In the genomic region with DNA sequence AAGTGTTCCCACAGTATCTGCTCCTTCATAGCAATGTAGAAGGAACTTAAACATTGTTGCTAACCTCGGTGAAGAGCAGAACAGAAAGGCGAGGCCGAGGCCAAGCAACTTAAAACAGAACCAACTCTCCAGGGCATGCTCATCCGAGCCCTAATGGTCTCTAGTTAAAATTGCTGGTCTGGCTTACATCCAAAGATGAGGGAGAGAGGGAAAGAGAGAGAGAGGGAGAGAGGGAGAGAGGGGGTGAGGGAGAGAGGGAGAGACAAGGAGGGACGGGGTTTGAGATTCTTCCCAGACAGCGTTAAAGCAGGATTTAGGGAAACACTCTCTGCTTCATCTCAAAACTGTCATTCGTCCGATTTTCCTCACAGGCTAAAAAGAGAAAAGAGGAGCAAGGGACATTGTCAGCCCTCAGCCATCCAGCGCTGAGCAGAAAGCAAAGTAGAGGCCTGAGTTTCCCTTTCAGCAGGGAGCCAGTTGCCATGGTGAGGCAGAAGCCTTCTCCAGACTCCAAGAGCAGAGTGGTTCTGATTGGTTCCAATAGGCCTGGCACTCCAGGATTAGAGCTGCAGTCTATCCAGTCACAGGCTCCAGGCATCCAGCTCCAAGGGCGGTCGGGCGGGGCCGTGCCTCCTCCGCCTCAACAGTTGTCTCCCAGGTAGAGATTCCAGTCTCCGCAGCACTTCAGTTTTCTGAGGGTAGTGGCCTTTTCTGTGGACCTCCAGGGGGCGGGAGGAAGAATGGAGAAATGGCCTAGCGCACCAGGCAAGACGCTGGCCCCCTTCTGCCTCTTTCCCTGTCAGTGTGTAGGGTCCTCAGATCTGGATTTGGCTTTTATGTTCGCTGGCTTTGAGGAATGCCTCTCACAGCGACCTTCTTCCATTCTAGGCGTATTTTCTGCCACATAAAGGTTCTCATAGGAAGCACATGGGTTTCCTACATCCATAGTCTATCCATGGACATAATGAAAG, we compare ENCODE assay signal across 8 mouse cellular contexts.
DNase-seq lines count a peak whose midpoint lies in the region; ATAC-seq and TF ChIP-seq lines count a peak whose summit lies in the region.

No protein-coding gene starts in this region.

- ATAC-seq in kidney, embryonic 14.5 days (ENCODE audit: low FRiP score, low TSS enrichment) = peak; percentile 83

- DNase-seq in kidney, postnatal 10 days = no peak
- peak; percentile 19 for DNase-seq in heart, postnatal 4 days
- peak; percentile 88 to 97 for DNase-seq in left cerebral cortex, postnatal 14 days (ENCODE audit: low spot score in 2 of 2)
- peak; percentile 47 for DNase-seq in retina, adult 2 months (ENCODE audit: low read depth, low spot score)
- DNase-seq in kidney, postnatal 36 days = no peak
- DNase-seq in natural killer cell, adult 2 months (ENCODE audit: low spot score in 2 of 2) = no peak

- TF ChIP-seq CTCF in cortical plate, adult 2 months (IDR thresholded peaks at IDR 0.05; ENCODE audit: extremely low read depth, insufficient read depth, low read length) = no peak

- no peaks in the 10 kb centered on the region for H3K9me3 ChIP-seq in kidney, embryonic 14.5 days (ENCODE audit: control insufficient read depth, low read length)

- no peaks in the 10 kb centered on the region for H3K4me1 ChIP-seq in kidney, embryonic 14.5 days (ENCODE audit: control insufficient read depth, insufficient read depth, low read length)
- H3K4me1 ChIP-seq in cortical plate, adult 2 months (ENCODE audit: control insufficient read depth, insufficient read depth, low read length) = peaks cover 2% of the 10 kb centered on the region; the same call in 1 of the 2 replicates

- no peak overlapping the region for H3K4me3 ChIP-seq in kidney, embryonic 14.5 days (ENCODE audit: low read length)
- H3K4me3 ChIP-seq in cortical plate, adult 2 months (ENCODE audit: insufficient read depth, low read length) = peak overlapping the region; percentile 32

- intact Hi-C loops in left cerebral cortex, postnatal 14 days (cut with DNase I) = loop anchor here (2.0 to 10.0 kb wide), 2 partner anchors 87 to 229 kb away; a partner anchor contains a TSS

- no peaks in the 10 kb centered on the region for H3K27me3 ChIP-seq in kidney, embryonic 14.5 days (ENCODE audit: control insufficient read depth, insufficient read depth, low read length)

- no peak overlapping the region for H3K27ac ChIP-seq in kidney, embryonic 14.5 days (ENCODE audit: low read depth, low read length)
- peak overlapping the region; percentile 73 for H3K27ac ChIP-seq in cortical plate, adult 2 months (ENCODE audit: insufficient read depth, low read length)

- TF ChIP-seq POLR2A in cortical plate, adult 2 months (IDR thresholded peaks at IDR 0.05; ENCODE audit: extremely low read depth, insufficient read depth, low read length) = peak; percentile 71

- no peak overlapping the region for H3K9ac ChIP-seq in kidney, embryonic 14.5 days (ENCODE audit: low read depth, low read length)

- 23% methylated on average over 21 of the region's 21 CpGs for WGBS in kidney, embryonic 14.5 days

- no peak overlapping the region; the same call in 1 of the 2 replicates for H3K4me2 ChIP-seq in kidney, embryonic 14.5 days (replicated peaks; ENCODE audit: low read depth, low read length)

- H3K36me3 ChIP-seq in kidney, embryonic 14.5 days (ENCODE audit: control insufficient read depth, insufficient read depth, low read length) = no peaks in the 10 kb centered on the region

Comparison
In these comparisons a context has a peak if more than half of its experiments do, and no peak if none do; other contexts are left out.
1. DNase-seq: peak in heart, postnatal 4 days (single experiment), left cerebral cortex, postnatal 14 days (2 of 2) and retina, adult 2 months (single experiment); none in kidney, postnatal 10 days (single experiment), kidney, postnatal 36 days (0 of 2) and natural killer cell, adult 2 months (0 of 2).